Mouse (Mus musculus) cerebellum, adult 2 months (tissue): ENCODE measurements around the gene Gm3646.

Experiments
- CTCF ChIP-seq: fragments of 200-500 bp; IDR thresholded peaks from 2 replicates; pipeline ENCODE4 v1.5.1; 2011; ENCODE audit warnings: low read depth, mild to moderate bottlenecking, control low read depth, low read length, moderate library complexity, borderline replicate concordance; ENCODE audit not compliant: insufficient read depth
- POLR2A ChIP-seq: fragments of 200-500 bp; IDR thresholded peaks from 2 replicates; pipeline ENCODE4 v1.6.1; 2011; ENCODE audit warnings: low read length, control low read depth, borderline replicate concordance; ENCODE audit not compliant: insufficient read depth

DNA sequence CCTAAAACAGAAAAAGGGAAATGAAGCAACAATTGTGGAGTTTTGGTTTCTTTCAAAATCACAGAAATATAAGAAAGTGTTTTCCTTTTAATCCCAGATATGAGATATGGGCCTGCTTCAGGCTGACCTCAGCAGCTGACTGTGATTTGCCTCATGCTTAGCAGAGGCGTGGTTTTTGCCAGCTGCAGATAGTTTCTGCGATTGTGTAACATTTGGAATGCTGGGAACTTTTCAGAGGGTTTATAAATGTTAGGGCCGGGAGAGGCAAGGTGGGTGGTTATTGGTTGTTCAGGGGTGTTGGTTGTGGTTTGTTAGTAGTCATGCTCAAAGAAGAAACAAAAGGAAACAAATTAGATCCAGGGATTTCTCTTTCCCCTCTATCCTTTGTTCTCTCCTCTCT is 37.1 kb downstream of the Gm3646 start:
- TF ChIP-seq CTCF: no peak
- no peak for TF ChIP-seq POLR2A
